Mouse (Mus musculus) hindbrain, embryonic 11.5 days (tissue): ENCODE data around the gene Pxylp1. TPM values are rescaled to one million over a fixed set of nuclear protein-coding genes. Genes with fewer than 3 reads are reported as not detected.

ENCODE experiments used
- ATAC-seq: fragments of 200-750 bp; cut with Nextera tagmentation; 2 replicates; pipeline ENCODE4 v1.8.0; 2017; ENCODE audit warnings: mild to moderate bottlenecking, moderate TSS enrichment, moderate library complexity; ENCODE audit not compliant: low FRiP score
- DNase-seq: peaks from one replicate; pipeline ENCODE4 v3.0.0-alpha.2; 2015; ENCODE audit warnings: low spot score
- H3K27ac ChIP-seq: fragments of 300-500 bp; sonication (generic); 2 replicates; pipeline ENCODE4 v1.5.1; 2014; ENCODE audit warnings: mild to moderate bottlenecking, low read depth, low read length
- H3K27me3 ChIP-seq: fragments of 300-500 bp; sonication (generic); 2 replicates; pipeline ENCODE4 v1.6.1; 2014; ENCODE audit warnings: mild to moderate bottlenecking, low read length, moderate library complexity, mixed read lengths; ENCODE audit not compliant: control insufficient read depth, insufficient read depth
- H3K36me3 ChIP-seq: fragments of 300-500 bp; sonication (generic); 2 replicates; pipeline ENCODE4 v1.6.1; 2014; ENCODE audit warnings: mild to moderate bottlenecking, low read length, moderate library complexity, mixed read lengths; ENCODE audit not compliant: control insufficient read depth, insufficient read depth
- H3K4me1 ChIP-seq: fragments of 300-500 bp; sonication (generic); replicated peaks from 2 replicates; pipeline ENCODE4 v1.6.1; 2014; ENCODE audit warnings: low read length, mixed read lengths; ENCODE audit not compliant: control insufficient read depth, insufficient read depth
- H3K4me2 ChIP-seq: fragments of 300-500 bp; sonication (generic); replicated peaks from 2 replicates; pipeline ENCODE4 v1.6.1; 2014; ENCODE audit warnings: mild to moderate bottlenecking, low read depth, low read length
- H3K4me3 ChIP-seq: fragments of 300-500 bp; sonication (generic); 2 replicates; pipeline ENCODE4 v1.5.1; 2014; ENCODE audit warnings: low read depth, low read length
- H3K9ac ChIP-seq: fragments of 300-500 bp; sonication (generic); 2 replicates; pipeline ENCODE4 v1.6.1; 2014; ENCODE audit warnings: low read depth, low read length
- H3K9me3 ChIP-seq: fragments of 300-500 bp; sonication (generic); 2 replicates; pipeline ENCODE4 v1.6.1; 2016; ENCODE audit warnings: low read length; ENCODE audit not compliant: control insufficient read depth
- WGBS: fragments of 180-500 bp; shearing (Covaris S2); extraction: QIAGEN DNeasy Blood & Tissue Kit; methylation state at CpG from one replicate; pipeline ENCODE4 v1.1.7; 2014; 5-methylcytosine and 5-hydroxymethylcytosine counted together
- polyA plus RNA-seq: library from polyadenylated mRNA; unstranded; fragments of >200 nt; fragmentation: Nextera tagmentation; extraction: Ambion mirVana; gene quantifications from 2 replicates; pipeline ENCODE4 v1.2.1, GENCODE M21; 2014

The Pxylp1 gene
- polyA plus RNA-seq, 1 experiment from 2014 or later, result 40.3 TPM

GRCm38 (mm10) chr9:96860380-96861091 is 31.9 kb downstream of the Pxylp1 start:
- H3K9me3 ChIP-seq, result no peaks in the 10 kb centered on the region
- no peak overlapping the region for H3K4me2 ChIP-seq
- no peak overlapping the region for H3K27ac ChIP-seq
- WGBS, result 94% methylated on average over 5 of the region's 5 CpGs
- ATAC-seq (no peak), DNase-seq (no peak)
- H3K27me3 ChIP-seq, result no peaks in the 10 kb centered on the region
- no peak overlapping the region for H3K4me3 ChIP-seq
- no peaks in the 10 kb centered on the region for H3K36me3 ChIP-seq
- H3K9ac ChIP-seq, result no peak overlapping the region
- no peaks in the 10 kb centered on the region for H3K4me1 ChIP-seq

- WGBS, result 46% methylated on average over 2 of the region's 2 CpGs
- Histone ChIP-seq H3K27ac (no peak overlapping the region), H3K9ac (no peak overlapping the region), H3K4me3 (no peak overlapping the region), H3K4me1 (no peaks in the 10 kb centered on the region), H3K36me3 (no peaks in the 10 kb centered on the region), H3K9me3 (no peaks in the 10 kb centered on the region), H3K4me2 (no peak overlapping the region), H3K27me3 (no peaks in the 10 kb centered on the region)
- peak; percentile 33 for DNase-seq
- no peak for ATAC-seq
Measured at GRCm38 (mm10) chr9:96859027-96859426, 33.4 kb downstream of the Pxylp1 start.

GRCm38 (mm10) chr9:96857838-96858237 is 34.6 kb downstream of the Pxylp1 start:
- WGBS, result 87% methylated on average over 4 of the region's 4 CpGs
- H3K36me3 ChIP-seq, result no peaks in the 10 kb centered on the region
- H3K27ac ChIP-seq, result no peak overlapping the region
- no peak overlapping the region for H3K4me2 ChIP-seq
- ATAC-seq (no peak), DNase-seq (no peak)
- no peak overlapping the region for H3K4me3 ChIP-seq
- H3K27me3 ChIP-seq, result no peaks in the 10 kb centered on the region
- H3K9me3 ChIP-seq, result no peaks in the 10 kb centered on the region
- H3K4me1 ChIP-seq, result no peaks in the 10 kb centered on the region
- no peak overlapping the region for H3K9ac ChIP-seq

- ATAC-seq, result no peak
- no peaks in the 10 kb centered on the region; the same call in none of the 2 replicates for H3K4me1 ChIP-seq
- DNase-seq, result no peak
- H3K36me3 ChIP-seq, result no peaks in the 10 kb centered on the region
- no peak overlapping the region for H3K9ac ChIP-seq
- H3K9me3 ChIP-seq, result no peaks in the 10 kb centered on the region
- H3K27ac ChIP-seq, result no peak overlapping the region
- 72% methylated on average over 16 of the region's 16 CpGs for WGBS
- H3K4me2 ChIP-seq, result no peak overlapping the region
- no peaks in the 10 kb centered on the region for H3K27me3 ChIP-seq
- H3K4me3 ChIP-seq, result no peak overlapping the region
Measured at GRCm38 (mm10) chr9:96853300-96854186, 38.9 kb downstream of the Pxylp1 start.

- Histone ChIP-seq H3K4me3 (no peak overlapping the region), H3K9me3 (no peaks in the 10 kb centered on the region), H3K9ac (no peak overlapping the region), H3K4me2 (no peak overlapping the region), H3K27ac (no peak overlapping the region), H3K27me3 (no peaks in the 10 kb centered on the region), H3K36me3 (no peaks in the 10 kb centered on the region), H3K4me1 (no peaks in the 10 kb centered on the region; the same call in none of the 2 replicates)
- no peak for ATAC-seq
- no peak for DNase-seq
- WGBS, result 74% methylated on average over 7 of the region's 7 CpGs
Measured at GRCm38 (mm10) chr9:96851634-96852033, 40.8 kb downstream of the Pxylp1 start.

GRCm38 (mm10) chr9:96851036-96851435 is 41.4 kb downstream of the Pxylp1 start:
- Histone ChIP-seq H3K27ac (no peak overlapping the region), H3K4me3 (no peak overlapping the region), H3K27me3 (no peaks in the 10 kb centered on the region), H3K4me1 (no peaks in the 10 kb centered on the region; the same call in none of the 2 replicates), H3K36me3 (no peaks in the 10 kb centered on the region), H3K9ac (no peak overlapping the region), H3K4me2 (no peak overlapping the region), H3K9me3 (no peaks in the 10 kb centered on the region)
- WGBS, result 84% methylated on average over 7 of the region's 7 CpGs
- DNase-seq (no peak), ATAC-seq (no peak)

- Histone ChIP-seq H3K27me3 (no peaks in the 10 kb centered on the region), H3K36me3 (no peaks in the 10 kb centered on the region), H3K9ac (no peak overlapping the region), H3K4me1 (no peaks in the 10 kb centered on the region; the same call in none of the 2 replicates), H3K4me3 (no peak overlapping the region), H3K4me2 (no peak overlapping the region), H3K27ac (no peak overlapping the region), H3K9me3 (no peaks in the 10 kb centered on the region)
- 52% methylated on average over 5 of the region's 5 CpGs for WGBS
- no peak for ATAC-seq
- DNase-seq, result no peak
Measured at GRCm38 (mm10) chr9:96849012-96849411, 43.5 kb downstream of the Pxylp1 start.

GRCm38 (mm10) chr9:96846361-96846760 is 46.1 kb downstream of the Pxylp1 start:
- DNase-seq, result no peak
- H3K27me3 ChIP-seq, result no peaks in the 10 kb centered on the region
- no peak overlapping the region for H3K4me2 ChIP-seq
- no peaks in the 10 kb centered on the region; the same call in none of the 2 replicates for H3K4me1 ChIP-seq
- WGBS, result 92% methylated on average over 8 of the region's 8 CpGs
- H3K36me3 ChIP-seq, result no peaks in the 10 kb centered on the region
- no peak overlapping the region for H3K9ac ChIP-seq
- no peak overlapping the region for H3K27ac ChIP-seq
- no peak overlapping the region for H3K4me3 ChIP-seq
- no peak for ATAC-seq
- H3K9me3 ChIP-seq, result no peaks in the 10 kb centered on the region
